Mouse (Mus musculus) olfactory bulb, adult 2 months (tissue): ENCODE measurements around the gene Slc7a4.

Experiments used
- CTCF ChIP-seq: fragments of 200-500 bp; IDR thresholded peaks from 2 replicates; pipeline ENCODE4 v1.5.1; 2012; ENCODE audit warnings: low read depth, mild to moderate bottlenecking, low read length, moderate library complexity; ENCODE audit not compliant: insufficient read depth
- POLR2A ChIP-seq: fragments of 200-500 bp; IDR thresholded peaks from 2 replicates; pipeline ENCODE4 v1.6.1; 2012; ENCODE audit warnings: mild to moderate bottlenecking, low read depth, low read length, moderate library complexity; ENCODE audit not compliant: insufficient read depth

- TF ChIP-seq CTCF (no peak), POLR2A (0 out of 2 replicates have a peak, but pooled peaks have one; percentile 44)
Observed at GRCm38 (mm10) chr16:17619198-17620105, 36.4 kb upstream of the Slc7a4 start, which contains the start of gene Smpd4.
